Comparison of ENCODE assay signal across 9 mouse cellular contexts in the genomic region with DNA sequence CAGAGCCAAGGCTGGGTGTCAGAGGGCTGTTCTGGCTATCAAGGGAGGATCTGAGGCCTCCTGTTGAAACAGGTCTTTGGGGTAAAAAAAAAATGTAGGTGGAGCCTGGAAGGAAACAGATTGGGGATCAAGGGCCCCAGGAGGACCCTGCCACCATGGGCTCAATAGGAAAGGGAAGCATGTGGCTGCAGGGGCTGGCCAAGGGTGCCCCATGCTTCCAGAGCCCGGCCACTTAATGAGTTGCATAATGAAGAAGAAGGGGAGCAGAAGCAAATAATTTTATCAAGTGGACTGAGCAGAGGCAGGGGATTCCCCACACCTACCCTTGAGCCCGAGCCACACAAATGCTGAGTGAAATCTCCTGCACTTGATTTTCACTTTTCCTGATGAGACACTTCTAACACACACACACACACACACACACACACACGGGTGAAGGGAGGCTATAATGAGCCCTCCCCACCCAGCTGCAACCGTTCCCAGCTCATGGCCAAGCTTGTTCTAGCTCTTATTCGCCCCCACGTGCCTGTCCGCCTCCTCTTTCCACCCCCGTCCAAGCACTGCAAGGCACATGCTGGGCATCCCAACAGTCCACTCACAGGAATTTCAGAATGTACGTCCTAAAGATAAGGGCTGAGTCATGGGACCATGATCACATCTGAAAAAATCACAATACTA. TPM values are rescaled to one million over a fixed set of nuclear protein-coding genes. Genes with fewer than 3 reads are reported as not detected.
DNase-seq lines count a peak whose midpoint lies in the region; ATAC-seq lines count a peak whose summit lies in the region.
"Had no signal": no experiment of that assay in that cellular context is flagged by ENCODE, and none has a peak within 500 bp of the region (broad histone marks: within the 10 kb centered on the region; RNA-seq: fewer than 3 reads in every experiment).

No protein-coding gene starts in this region.

- ATAC-seq in embryonic facial prominence, embryonic 13.5 days (ENCODE audit: insufficient number of reproducible peaks, insufficient read depth, low FRiP score, low TSS enrichment, low read depth), result no peak
- ATAC-seq: hindbrain, postnatal 0 days had no signal

- no peak overlapping the region; the same call in 1 of the 2 replicates for H3K4me2 ChIP-seq in embryonic facial prominence, embryonic 13.5 days

- no peaks in the 10 kb centered on the region for H3K36me3 ChIP-seq in embryonic facial prominence, embryonic 13.5 days

- peak overlapping the region; percentile 66; the same call in 1 of the 2 replicates for H3K27ac ChIP-seq in embryonic facial prominence, embryonic 13.5 days
- H3K27ac ChIP-seq: hindbrain, postnatal 0 days had no signal

- H3K27me3 ChIP-seq in embryonic facial prominence, embryonic 13.5 days, result no peaks in the 10 kb centered on the region

- no peaks in the 10 kb centered on the region for H3K9me3 ChIP-seq in embryonic facial prominence, embryonic 13.5 days

- H3K4me1 ChIP-seq in embryonic facial prominence, embryonic 13.5 days, result peaks cover 43% of the 10 kb centered on the region

- 55% methylated on average over 9 of the region's 9 CpGs for WGBS in embryonic facial prominence, embryonic 13.5 days

- DNase-seq in adrenal gland, adult (ENCODE audit: inconsistent age in 2 of 2, low spot score in 1 of 2), result peak; percentile 53 to 75
- no peak for DNase-seq in adrenal gland, postnatal 10 days
- DNase-seq in lung, adult 18-20 months, result peak; percentile 45 to 56
- DNase-seq in lung, postnatal 14 days, result no peak
- DNase-seq in lung, postnatal 25 days (ENCODE audit: low spot score), result peak; percentile 52
- no peak for DNase-seq in layer of hippocampus, postnatal 36 days
- no peak for DNase-seq in spleen, postnatal 4 days (ENCODE audit: low spot score in 2 of 2)

- no peak overlapping the region for H3K4me3 ChIP-seq in embryonic facial prominence, embryonic 13.5 days

- H3K9ac ChIP-seq in embryonic facial prominence, embryonic 13.5 days, result no peak overlapping the region

RNA-seq across cellular contexts. Expression of a gene that starts 6.7 kb away (rescaled TPM):
- 10 to 100 TPM; 26.9 to 47.2 TPM for total RNA-seq in adrenal gland, postnatal 10 days (2021)
- 21.5 and 23.9 TPM in 2 replicates for polyA plus RNA-seq in embryonic facial prominence, embryonic 13.5 days (2015; fragmentation: Nextera tagmentation; extraction: Ambion mirVana)
- 100 to 1,000 TPM; 242 to 252 TPM for total RNA-seq in layer of hippocampus, postnatal 36 days (2021)

Comparison
In these comparisons a context has a peak if more than half of its experiments do, and no peak if none do; other contexts are left out.
1. DNase-seq: peak in adrenal gland, adult (2 of 2), lung, adult 18-20 months (2 of 2) and lung, postnatal 25 days (single experiment); none in adrenal gland, postnatal 10 days (single experiment), lung, postnatal 14 days (single experiment), layer of hippocampus, postnatal 36 days (0 of 2) and spleen, postnatal 4 days (0 of 2).
2. RNA of a gene that starts 6.7 kb away (total RNA-seq): 242 to 252 TPM in layer of hippocampus, postnatal 36 days; 26.9 to 47.2 TPM in adrenal gland, postnatal 10 days; every median in the first group is over 4 times any median in the second.